Mouse (Mus musculus) limb, embryonic 13.5 days (tissue): Measurements from ENCODE around the gene Cds1. TPM values are rescaled to one million over a fixed set of nuclear protein-coding genes. Genes with fewer than 3 reads are reported as not detected.

Experiments
- ATAC-seq: fragments of 200-750 bp; cut with Nextera tagmentation; 2 replicates; pipeline ENCODE4 v1.8.0; 2017; ENCODE audit warnings: low read depth, moderate number of reproducible peaks, moderate TSS enrichment; ENCODE audit not compliant: low FRiP score
- H3K27ac ChIP-seq: fragments of 300-500 bp; sonication (generic); 2 replicates; pipeline ENCODE4 v1.5.1; 2015; ENCODE audit warnings: inconsistent platforms, mild to moderate bottlenecking, moderate library complexity
- H3K27me3 ChIP-seq: fragments of 300-500 bp; sonication (generic); 2 replicates; pipeline ENCODE4 v1.6.1; 2015; ENCODE audit warnings: mild to moderate bottlenecking, inconsistent platforms
- H3K36me3 ChIP-seq: fragments of 300-500 bp; sonication (generic); 2 replicates; pipeline ENCODE4 v1.6.1; 2015; ENCODE audit warnings: inconsistent platforms, mild to moderate bottlenecking, moderate library complexity
- H3K4me1 ChIP-seq: fragments of 300-500 bp; sonication (generic); 2 replicates; pipeline ENCODE4 v1.6.1; 2015; ENCODE audit warnings: inconsistent platforms
- H3K4me2 ChIP-seq: fragments of 300-500 bp; sonication (generic); replicated peaks from 2 replicates; pipeline ENCODE4 v1.6.1; 2015; ENCODE audit warnings: inconsistent platforms, mild to moderate bottlenecking, moderate library complexity
- H3K4me3 ChIP-seq: fragments of 300-500 bp; sonication (generic); 2 replicates; pipeline ENCODE4 v1.5.1; 2015; ENCODE audit warnings: moderate library complexity, mild to moderate bottlenecking, inconsistent platforms
- H3K9ac ChIP-seq: fragments of 300-500 bp; sonication (generic); 2 replicates; pipeline ENCODE4 v1.6.1; 2015; ENCODE audit warnings: mild to moderate bottlenecking, inconsistent platforms
- H3K9me3 ChIP-seq: fragments of 300-500 bp; sonication (generic); 2 replicates; pipeline ENCODE4 v1.6.1; 2016; ENCODE audit warnings: inconsistent platforms
- WGBS: fragments of 180-500 bp; shearing (Covaris S2); methylation state at CpG from one replicate; pipeline ENCODE4 v1.1.7; 2015; 5-methylcytosine and 5-hydroxymethylcytosine counted together
- polyA plus RNA-seq: library from polyadenylated mRNA; unstranded; fragments of >200 nt; fragmentation: Nextera tagmentation; extraction: Ambion mirVana; gene quantifications from 2 replicates; pipeline ENCODE4 v1.2.1, GENCODE M21; 2015

Cds1 gene
- polyA plus RNA-seq, 1 experiment from 2014 or later: 1.7 TPM

DNA sequence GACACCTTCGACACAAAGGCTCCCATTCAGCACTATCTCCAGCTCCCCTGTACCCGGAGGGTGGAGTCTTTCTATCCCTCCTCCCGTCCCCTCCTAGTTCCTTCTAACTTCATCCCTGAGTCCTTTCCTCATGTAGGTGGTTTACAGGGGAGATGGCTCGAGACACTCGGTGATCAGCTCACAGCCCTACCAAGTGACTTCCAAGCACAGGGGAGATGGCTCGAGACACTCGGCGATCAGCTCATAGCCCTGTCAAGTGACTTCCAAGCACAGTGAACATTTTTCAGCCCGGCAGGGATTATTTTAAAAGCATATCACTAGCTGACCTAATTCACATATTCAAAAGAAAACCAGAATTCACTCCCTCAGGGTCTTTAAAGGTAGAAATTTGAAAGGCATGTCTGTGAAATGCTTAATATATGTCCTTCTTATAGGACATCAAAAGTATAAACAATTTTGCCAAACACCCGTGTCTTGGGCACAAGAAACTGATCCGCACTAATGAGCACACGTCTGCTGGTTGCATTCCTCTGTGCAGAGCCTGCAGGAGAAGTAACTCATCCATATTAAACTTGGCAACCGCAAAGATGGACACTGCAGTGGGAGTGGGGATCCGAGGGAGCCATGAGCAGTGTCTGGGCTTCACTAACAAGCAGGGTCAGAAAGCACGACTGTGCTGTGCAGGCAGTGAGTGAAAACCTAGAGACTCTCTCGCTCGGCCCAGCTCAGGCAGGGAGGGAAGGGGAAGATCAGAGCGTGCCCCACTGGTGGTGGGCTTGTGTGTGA lies 97.0 kb downstream of the Cds1 start:
- Histone ChIP-seq H3K4me1 (no peaks in the 10 kb centered on the region), H3K4me2 (no peak overlapping the region), H3K4me3 (no peak overlapping the region), H3K27me3 (no peaks in the 10 kb centered on the region), H3K36me3 (peaks cover 91% of the 10 kb centered on the region), H3K9me3 (no peaks in the 10 kb centered on the region), H3K27ac (no peak overlapping the region), H3K9ac (no peak overlapping the region)
- no peak for ATAC-seq
- 90% methylated on average over 18 of the region's 18 CpGs for WGBS

- peaks cover 89% of the 10 kb centered on the region for H3K36me3 ChIP-seq
- no peaks in the 10 kb centered on the region for H3K9me3 ChIP-seq
- H3K27ac ChIP-seq: no peak overlapping the region
- H3K27me3 ChIP-seq: no peaks in the 10 kb centered on the region
- H3K4me3 ChIP-seq: no peak overlapping the region
- no peaks in the 10 kb centered on the region for H3K4me1 ChIP-seq
- H3K4me2 ChIP-seq: no peak overlapping the region
- no peak for ATAC-seq
- WGBS: 86% methylated on average over 8 of the region's 8 CpGs
- no peak overlapping the region for H3K9ac ChIP-seq
Observed at GRCm38 (mm10) chr5:101862651-101863050, 97.7 kb downstream of the Cds1 start.

GRCm38 (mm10) chr5:101863946-101864345 lies 99.0 kb downstream of the Cds1 start:
- H3K4me3 ChIP-seq: no peak overlapping the region
- H3K4me1 ChIP-seq: no peaks in the 10 kb centered on the region

GRCm38 (mm10) chr5:101866722-101867121 lies 101.8 kb downstream of the Cds1 start:
- Histone ChIP-seq H3K4me2 (no peak overlapping the region), H3K4me3 (no peak overlapping the region), H3K36me3 (peaks cover 93% of the 10 kb centered on the region), H3K4me1 (no peaks in the 10 kb centered on the region), H3K9ac (no peak overlapping the region), H3K27ac (no peak overlapping the region), H3K9me3 (no peaks in the 10 kb centered on the region), H3K27me3 (no peaks in the 10 kb centered on the region)
- ATAC-seq: no peak
- 84% methylated on average over 2 of the region's 2 CpGs for WGBS

More at GRCm38 (mm10) chr5:101863946-101864345, 99.0 kb downstream of the Cds1 start:
- no peaks in the 10 kb centered on the region for H3K27me3 ChIP-seq
- WGBS: 95% methylated on average over 6 of the region's 6 CpGs
- H3K9me3 ChIP-seq: no peaks in the 10 kb centered on the region
- no peak overlapping the region for H3K27ac ChIP-seq
- no peak for ATAC-seq
- peaks cover 90% of the 10 kb centered on the region for H3K36me3 ChIP-seq
- no peak overlapping the region for H3K4me2 ChIP-seq
- H3K9ac ChIP-seq: no peak overlapping the region

Other genes starting within 250 kb of the Cds1 start
- gene Nkx6-1, start 100.1 kb upstream of the Cds1 start, polyA plus RNA-seq: 0.13 and 0.14 TPM in 2 replicates